Mouse (Mus musculus) bone marrow, adult 2 months (tissue): ENCODE results near the gene Cacnb3. TPM values are rescaled to one million over a fixed set of nuclear protein-coding genes. Genes with fewer than 3 reads are reported as not detected.

Source experiments
- H3K27ac ChIP-seq: fragments of 200-500 bp; 2 replicates; pipeline ENCODE4 v1.5.1; 2012; ENCODE audit warnings: low read depth, mild to moderate bottlenecking, control low read depth, inconsistent platforms, low read length; ENCODE audit not compliant: control insufficient read depth, poor library complexity, insufficient read depth
- H3K4me1 ChIP-seq: fragments of 200-500 bp; 2 replicates; pipeline ENCODE4 v1.6.1; 2011; ENCODE audit warnings: low read length; ENCODE audit not compliant: control insufficient read depth, insufficient read depth
- H3K4me3 ChIP-seq: fragments of 200-500 bp; replicated peaks from 2 replicates; pipeline ENCODE3; 2011; ENCODE audit warnings: mild to moderate bottlenecking, low read depth, low read length, control low read depth; ENCODE audit not compliant: control insufficient read depth
- CTCF ChIP-seq: fragments of 200-500 bp; IDR thresholded peaks from 2 replicates; pipeline ENCODE4 v1.5.1; 2011; ENCODE audit warnings: low read length, control low read depth; ENCODE audit not compliant: control insufficient read depth, insufficient read depth
- POLR2A ChIP-seq: fragments of 200-500 bp; IDR thresholded peaks from 2 replicates; pipeline ENCODE4 v1.6.1; 2011; ENCODE audit warnings: low read depth, mild to moderate bottlenecking, control low read depth, low read length, borderline replicate concordance; ENCODE audit not compliant: control insufficient read depth
- WGBS: fragments of 180-500 bp; shearing (Covaris S2); methylation state at CpG from one replicate; pipeline ENCODE4 v1.1.7; 2018; 5-methylcytosine and 5-hydroxymethylcytosine counted together
- polyA plus RNA-seq: library from polyadenylated mRNA; stranded (reverse); fragments of >200 nt; gene quantifications from 2 replicates; pipeline ENCODE4 v1.2.4, GENCODE M21; 2011; ENCODE audit warnings: low replicate concordance; ENCODE audit not compliant: missing spikeins, insufficient read depth, insufficient read length

Cacnb3 gene
- polyA plus RNA-seq, 1 experiment: 1.8 TPM

- Histone ChIP-seq H3K4me1 (peaks cover 3% of the 10 kb centered on the region; the same call in 1 of the 2 replicates), H3K4me3 (no peak overlapping the region), H3K27ac (no peak overlapping the region)
- WGBS: 31% methylated on average over 7 of the region's 7 CpGs
- no peak for TF ChIP-seq CTCF
- TF ChIP-seq POLR2A: no peak
Observed at GRCm38 (mm10) chr15:98674284-98674993, 43.8 kb downstream of the Cacnb3 start.

GRCm38 (mm10) chr15:98674994-98675545, 44.4 kb downstream of the Cacnb3 start:
- H3K27ac ChIP-seq: no peak overlapping the region
- WGBS: 22% methylated on average over 11 of the region's 11 CpGs

GRCm38 (mm10) chr15:98675634-98676250, 45.1 kb downstream of the Cacnb3 start:
- WGBS: 12% methylated on average over 14 of the region's 14 CpGs
- H3K4me3 ChIP-seq: peak overlapping the region; percentile 23
- H3K27ac ChIP-seq: no peak overlapping the region
- H3K4me1 ChIP-seq: peaks cover 3% of the 10 kb centered on the region; the same call in 1 of the 2 replicates
- no peak for TF ChIP-seq POLR2A
- no peak for TF ChIP-seq CTCF

More at GRCm38 (mm10) chr15:98674994-98675545, 44.4 kb downstream of the Cacnb3 start:
- Histone ChIP-seq H3K4me1 (peaks cover 3% of the 10 kb centered on the region; the same call in 1 of the 2 replicates), H3K4me3 (no peak overlapping the region)
- TF ChIP-seq CTCF (no peak), POLR2A (no peak)

DNA sequence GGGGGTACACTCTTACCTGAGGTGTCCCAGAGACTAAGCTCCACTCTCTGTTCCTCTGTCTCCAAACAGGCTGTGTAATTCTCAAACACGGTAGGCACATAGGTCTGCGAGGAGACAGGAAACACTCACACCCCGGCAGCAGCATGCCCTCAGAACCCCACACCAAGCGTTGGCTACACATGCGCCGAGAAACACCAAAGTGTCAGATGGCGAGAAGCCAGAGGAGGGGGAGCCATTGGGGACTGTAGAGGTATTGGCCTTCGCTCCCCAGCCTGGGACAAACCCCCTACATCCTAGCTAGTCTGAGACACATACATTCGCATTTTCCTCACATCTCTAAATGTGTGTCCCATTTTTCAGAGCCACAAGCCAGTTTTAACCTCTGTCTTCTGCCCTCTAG, 45.8 kb downstream of the Cacnb3 start:
- Histone ChIP-seq H3K4me1 (peaks cover 3% of the 10 kb centered on the region; the same call in 1 of the 2 replicates), H3K4me3 (peak overlapping the region; percentile 92), H3K27ac (no peak overlapping the region)
- 3% methylated on average over 9 of the region's 9 CpGs for WGBS
- TF ChIP-seq CTCF (no peak), POLR2A (no peak)

GRCm38 (mm10) chr15:98676940-98677728, 46.5 kb downstream of the Cacnb3 start, which contains the start of gene Rnd1:
TSS of gene Rnd1 (minus strand) at chr15:98677461.
- peak within 1 kb of the TSS; percentile 18 for H3K27ac ChIP-seq
- peaks cover 3% of the 10 kb centered on the region; the same call in 1 of the 2 replicates for H3K4me1 ChIP-seq
- peak within 1 kb of the TSS; percentile 92 for H3K4me3 ChIP-seq
- WGBS: under 1% methylated on average over 37 of the region's 37 CpGs
- TF ChIP-seq POLR2A (peak; percentile 95), CTCF (no peak)

GRCm38 (mm10) chr15:98677977-98678376, 47.3 kb downstream of the Cacnb3 start:
- 74% methylated on average over 7 of the region's 7 CpGs for WGBS
- Histone ChIP-seq H3K4me1 (peaks cover 2% of the 10 kb centered on the region; the same call in 1 of the 2 replicates), H3K4me3 (no peak overlapping the region), H3K27ac (no peak overlapping the region)
- TF ChIP-seq CTCF (no peak), POLR2A (no peak)

GRCm38 (mm10) chr15:98680660-98681059, 50.0 kb downstream of the Cacnb3 start:
- H3K4me3 ChIP-seq: no peak overlapping the region
- TF ChIP-seq CTCF (no peak), POLR2A (no peak)
- H3K27ac ChIP-seq: no peak overlapping the region
- H3K4me1 ChIP-seq: peaks cover 8% of the 10 kb centered on the region
- 82% methylated on average over 8 of the region's 8 CpGs for WGBS

DNA sequence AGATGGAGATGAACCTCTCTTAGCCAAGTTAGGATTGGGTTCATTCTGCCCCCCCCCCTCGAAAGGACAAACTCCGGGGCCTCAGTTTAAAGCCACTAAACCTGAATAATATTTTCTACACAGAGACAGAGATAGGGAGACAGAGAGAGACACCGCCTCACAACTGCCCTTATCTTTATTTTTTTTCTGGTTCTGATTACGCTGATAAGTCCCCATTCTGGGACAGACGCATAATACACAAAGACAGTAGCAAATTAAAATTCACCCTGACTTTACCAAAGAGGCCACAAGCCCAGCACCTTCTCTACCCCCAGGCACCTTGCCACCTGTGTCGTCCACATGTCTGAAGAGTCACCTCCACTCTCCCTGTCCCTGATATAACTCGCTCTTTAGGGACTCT, 51.0 kb downstream of the Cacnb3 start:
- Histone ChIP-seq H3K4me1 (peaks cover 6% of the 10 kb centered on the region), H3K4me3 (no peak overlapping the region), H3K27ac (no peak overlapping the region)
- WGBS: 78% methylated on average over 7 of the region's 7 CpGs
- TF ChIP-seq POLR2A (no peak), CTCF (no peak)
